Mouse (Mus musculus) CH12.LX (cell line): ENCODE results near the gene Sec63.

Experiments
- CTCF ChIP-seq, 2 experiments: IDR thresholded peaks in 1 of 2; conservative IDR thresholded peaks in 1 of 2; 2 replicates each; pipeline ENCODE4 v1.5.1; 2011 to 2012; ENCODE audit warnings: low read depth in 2 of 2, low read length in 2 of 2, improper control_type of control experiment in 1 of 2, inconsistent platforms in 1 of 2, mild to moderate bottlenecking in 1 of 2, moderate library complexity in 1 of 2
- EP300 ChIP-seq: IDR thresholded peaks from 2 replicates; pipeline ENCODE4 v1.6.1; 2011; ENCODE audit warnings: low read length, improper control_type of control experiment
- MAFK ChIP-seq: IDR thresholded peaks from 2 replicates; pipeline ENCODE4 v1.6.1; 2011; ENCODE audit warnings: low read length, improper control_type of control experiment; ENCODE audit not compliant: insufficient replicate concordance
- MAX ChIP-seq: IDR thresholded peaks from 2 replicates; pipeline ENCODE4 v1.6.1; 2011; ENCODE audit warnings: low read length, improper control_type of control experiment
- POLR2A ChIP-seq: IDR thresholded peaks from 2 replicates; pipeline ENCODE4 v1.6.1; 2011; ENCODE audit warnings: low read depth, mild to moderate bottlenecking, improper control_type of control experiment, low read length
- SIN3A ChIP-seq: IDR thresholded peaks from 2 replicates; pipeline ENCODE4 v1.6.1; 2012; ENCODE audit warnings: low read length, improper control_type of control experiment, inconsistent platforms

DNA sequence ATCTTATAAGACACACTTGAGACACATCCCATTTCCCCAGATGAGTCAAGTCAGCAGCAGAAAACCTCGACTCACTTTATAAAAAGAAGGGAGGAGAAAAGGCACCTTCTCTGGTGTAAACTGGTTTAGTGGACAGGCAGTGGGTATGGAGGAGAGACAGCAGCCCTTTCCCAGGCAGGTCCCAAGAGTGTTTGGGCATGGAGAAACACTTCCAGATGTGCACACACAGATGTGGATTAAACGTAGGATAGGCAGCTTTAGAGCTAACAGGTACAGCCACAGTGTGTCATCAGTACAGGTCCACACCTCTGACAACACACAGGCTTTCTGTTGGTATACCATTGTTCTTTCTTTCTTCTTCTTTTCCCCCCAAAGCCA lies 98.5 kb downstream of the Sec63 start:
- TF ChIP-seq EP300 (no peak; the same call in 1 of the 2 replicates), CTCF (conservative IDR thresholded peaks at IDR 0.05 in 1 of 2, IDR thresholded peaks at IDR 0.05 in 1 of 2; ENCODE audit: low read depth in 2 of 2, low read length in 2 of 2) (no peak), POLR2A (no peak), MAX (no peak), MAFK (no peak), SIN3A (no peak)
